In genomic region chr6:48555104-48555890, GRCm38 (mm10) we compare ENCODE assay signal across 8 mouse cellular contexts. TPM values are rescaled to one million over a fixed set of nuclear protein-coding genes. Genes with fewer than 3 reads are reported as not detected.
A peak's percentile ranks its signal among the peaks of the same experiment; 100 is the strongest.
DNase-seq lines count a peak whose midpoint lies in the region; ATAC-seq and TF ChIP-seq lines count a peak whose summit lies in the region.

No protein-coding gene starts in this region.

- DNase-seq in cerebellum, adult 2 months: peak in 1 of 2 experiments; percentile 88
- DNase-seq in frontal cortex, postnatal 36 days (ENCODE audit: low spot score in 2 of 2): peak; percentile 47 to 76
- DNase-seq in limb, embryonic 11.5 days (ENCODE audit: low spot score): peak; percentile 69
- peak; percentile 63 for DNase-seq in mesoderm, embryonic 11.5 days (ENCODE audit: low read depth, low spot score)
- peak; percentile 46 for DNase-seq in testis, postnatal 10 days (ENCODE audit: low spot score)

- ATAC-seq in erythroblast, adult 5-6 weeks (replicated peaks; ENCODE audit: low FRiP score, poor library complexity, severe bottlenecking): no peak
- peak; percentile 74 for ATAC-seq in intestine, postnatal 0 days
- peak; percentile 61; the same call in 1 of the 2 replicates for ATAC-seq in limb, embryonic 11.5 days (ENCODE audit: insufficient number of reproducible peaks, low FRiP score, low TSS enrichment, low read depth)

- peak overlapping the region; percentile 68 for H3K4me2 ChIP-seq in intestine, postnatal 0 days (replicated peaks; ENCODE audit: low read depth)
- H3K4me2 ChIP-seq in limb, embryonic 11.5 days (ENCODE audit: low read depth, severe bottlenecking): peak overlapping the region; percentile 68

- peaks cover 6% of the 10 kb centered on the region; the same call in 1 of the 2 replicates for H3K27me3 ChIP-seq in erythroblast, embryonic 14.5 days (ENCODE audit: control insufficient read depth)
- no peaks in the 10 kb centered on the region for H3K27me3 ChIP-seq in cerebellum, adult 2 months (ENCODE audit: control insufficient read depth, insufficient read depth, low read length)
- no peaks in the 10 kb centered on the region for H3K27me3 ChIP-seq in intestine, postnatal 0 days (replicated peaks; ENCODE audit: control insufficient read depth, insufficient read depth, low read length)
- no peaks in the 10 kb centered on the region for H3K27me3 ChIP-seq in limb, embryonic 11.5 days (ENCODE audit: control insufficient read depth, insufficient read depth, low read length)

- peak overlapping the region; percentile 99 for H3K27ac ChIP-seq in cerebellum, adult 2 months (ENCODE audit: insufficient read depth, low read length)
- peak overlapping the region; percentile 76 for H3K27ac ChIP-seq in intestine, postnatal 0 days (ENCODE audit: low read depth, low read length)
- H3K27ac ChIP-seq in limb, embryonic 11.5 days (replicated peaks; ENCODE audit: low read depth, low read length): peak overlapping the region; percentile 93

- no peaks in the 10 kb centered on the region for H3K36me3 ChIP-seq in erythroblast, embryonic 14.5 days (ENCODE audit: control insufficient read depth)
- no peaks in the 10 kb centered on the region for H3K36me3 ChIP-seq in intestine, postnatal 0 days (ENCODE audit: control insufficient read depth, insufficient read depth)
- H3K36me3 ChIP-seq in limb, embryonic 11.5 days (ENCODE audit: control insufficient read depth, insufficient read depth, low read length): no peaks in the 10 kb centered on the region

- TF ChIP-seq POLR2A in cerebellum, adult 2 months (IDR thresholded peaks at IDR 0.05; ENCODE audit: borderline replicate concordance, insufficient read depth, low read length): peak; percentile 58; the same call in 1 of the 2 replicates

- peaks cover 11% of the 10 kb centered on the region for H3K4me1 ChIP-seq in erythroblast, embryonic 14.5 days (ENCODE audit: control insufficient read depth)
- peaks cover 8% of the 10 kb centered on the region; the same call in 1 of the 2 replicates for H3K4me1 ChIP-seq in cerebellum, adult 2 months (ENCODE audit: control insufficient read depth, insufficient read depth, low read length)
- H3K4me1 ChIP-seq in intestine, postnatal 0 days (replicated peaks; ENCODE audit: control insufficient read depth, insufficient read depth, low read length): 0 out of 2 replicates have a peak, but pooled peaks cover 5% of the 10 kb centered on the region
- peaks cover 3% of the 10 kb centered on the region; the same call in 1 of the 2 replicates for H3K4me1 ChIP-seq in limb, embryonic 11.5 days (ENCODE audit: control insufficient read depth, insufficient read depth, low read length)

- no peaks in the 10 kb centered on the region for H3K9me3 ChIP-seq in erythroblast, embryonic 14.5 days (ENCODE audit: control insufficient read depth, low read length)
- no peaks in the 10 kb centered on the region for H3K9me3 ChIP-seq in intestine, postnatal 0 days (ENCODE audit: control insufficient read depth)
- H3K9me3 ChIP-seq in limb, embryonic 11.5 days (ENCODE audit: control insufficient read depth, low read length): no peaks in the 10 kb centered on the region

- H3K9ac ChIP-seq in intestine, postnatal 0 days (ENCODE audit: low read depth, low read length): peak overlapping the region; percentile 48; the same call in 1 of the 2 replicates
- peak overlapping the region; percentile 76 for H3K9ac ChIP-seq in limb, embryonic 11.5 days (ENCODE audit: low read length)

- H3K4me3 ChIP-seq in erythroblast, embryonic 14.5 days (replicated peaks): peak overlapping the region; percentile 61
- peak overlapping the region; percentile 87 for H3K4me3 ChIP-seq in cerebellum, adult 2 months (replicated peaks; ENCODE audit: insufficient read depth, low read depth, low read length)
- H3K4me3 ChIP-seq in intestine, postnatal 0 days (ENCODE audit: low read depth, low read length): peak overlapping the region; percentile 51
- H3K4me3 ChIP-seq in limb, embryonic 11.5 days (ENCODE audit: low read depth, low read length): peak overlapping the region; percentile 32

- WGBS in cerebellum, adult 2 months: 20% methylated on average over 14 of the region's 14 CpGs
- 32% methylated on average over 14 of the region's 14 CpGs for WGBS in intestine, postnatal 0 days
- 38% methylated on average over 13 of the region's 14 CpGs for WGBS in limb, embryonic 11.5 days

- TF ChIP-seq CTCF in cerebellum, adult 2 months (IDR thresholded peaks at IDR 0.05; ENCODE audit: borderline replicate concordance, insufficient read depth, low read depth, low read length): no peak
- no peak for TF ChIP-seq CTCF in intestine, postnatal 0 days (IDR thresholded peaks at IDR 0.05; ENCODE audit: low read depth)

RNA-seq across cellular contexts. Expression of gene Lrrc61, which starts 0.7 kb away (rescaled TPM):
- 0.05 and 0.27 TPM in 2 replicates for polyA plus RNA-seq in erythroblast, embryonic 14.5 days (2012)
- total RNA-seq in erythroblast, adult 5-6 weeks (2015; ENCODE audit: low replicate concordance): 2.3 and 8.4 TPM in 2 replicates
- total RNA-seq in erythroblast, adult 5-6 weeks (2017; ENCODE audit: low replicate concordance): 0.94 and 10.3 TPM in 2 replicates
- polyA plus RNA-seq in cerebellum, adult 2 months (2012; rRNA removed): 30.0 and 33.1 TPM in 2 replicates
- 7.6 and 9.5 TPM in 2 replicates for polyA plus RNA-seq in intestine, postnatal 0 days (2015; fragmentation: Nextera tagmentation; extraction: Ambion mirVana)
- 12.4 and 14.6 TPM in 2 replicates for polyA plus RNA-seq in limb, embryonic 11.5 days (2014; fragmentation: Nextera tagmentation; extraction: Ambion mirVana)

RNA-seq across cellular contexts. Expression of gene Rarres2, which starts 17.3 kb away (rescaled TPM):
- polyA plus RNA-seq in erythroblast, embryonic 14.5 days (2012): 0.07 TPM in 1 of 2 replicates, not detected in the other
- total RNA-seq in erythroblast, adult 5-6 weeks (2015; ENCODE audit: low replicate concordance): not detected in 2 replicates
- not detected in 2 replicates for total RNA-seq in erythroblast, adult 5-6 weeks (2017; ENCODE audit: low replicate concordance)
- polyA plus RNA-seq in cerebellum, adult 2 months (2012; rRNA removed): 13.7 and 21.6 TPM in 2 replicates
- 154 and 162 TPM in 2 replicates for polyA plus RNA-seq in intestine, postnatal 0 days (2015; fragmentation: Nextera tagmentation; extraction: Ambion mirVana)
- 4.3 and 5.6 TPM in 2 replicates for polyA plus RNA-seq in limb, embryonic 11.5 days (2014; fragmentation: Nextera tagmentation; extraction: Ambion mirVana)

RNA-seq across cellular contexts. Expression of gene Atp6v0e2, which starts 17.9 kb away (rescaled TPM):
- 0.06 TPM in 1 of 2 replicates, not detected in the other for polyA plus RNA-seq in erythroblast, embryonic 14.5 days (2012)
- total RNA-seq in erythroblast, adult 5-6 weeks (2015; ENCODE audit: low replicate concordance): not detected in 2 replicates
- not detected in 2 replicates for total RNA-seq in erythroblast, adult 5-6 weeks (2017; ENCODE audit: low replicate concordance)
- 459 and 460 TPM in 2 replicates for polyA plus RNA-seq in cerebellum, adult 2 months (2012; rRNA removed)
- 23.7 and 23.8 TPM in 2 replicates for polyA plus RNA-seq in intestine, postnatal 0 days (2015; fragmentation: Nextera tagmentation; extraction: Ambion mirVana)
- 4.0 and 4.1 TPM in 2 replicates for polyA plus RNA-seq in limb, embryonic 11.5 days (2014; fragmentation: Nextera tagmentation; extraction: Ambion mirVana)

RNA-seq across cellular contexts. Expression of gene Gm45021, which starts 34.1 kb away (rescaled TPM):
- not detected in 2 replicates for polyA plus RNA-seq in erythroblast, embryonic 14.5 days (2012)
- not detected in 2 replicates for total RNA-seq in erythroblast, adult 5-6 weeks (2015; ENCODE audit: low replicate concordance)
- total RNA-seq in erythroblast, adult 5-6 weeks (2017; ENCODE audit: low replicate concordance): not detected in 2 replicates
- not detected in 2 replicates for polyA plus RNA-seq in cerebellum, adult 2 months (2012; rRNA removed)
- polyA plus RNA-seq in intestine, postnatal 0 days (2015; fragmentation: Nextera tagmentation; extraction: Ambion mirVana): not detected in 2 replicates
- polyA plus RNA-seq in limb, embryonic 11.5 days (2014; fragmentation: Nextera tagmentation; extraction: Ambion mirVana): not detected in 2 replicates

RNA-seq across cellular contexts. Expression of gene Repin1, which starts 38.4 kb away (rescaled TPM):
- polyA plus RNA-seq in erythroblast, embryonic 14.5 days (2012): 0.06 and 0.15 TPM in 2 replicates
- total RNA-seq in erythroblast, adult 5-6 weeks (2015; ENCODE audit: low replicate concordance): 2.3 TPM in 2 replicates
- total RNA-seq in erythroblast, adult 5-6 weeks (2017; ENCODE audit: low replicate concordance): 3.9 TPM in 1 of 2 replicates, not detected in the other
- 98.5 and 109 TPM in 2 replicates for polyA plus RNA-seq in cerebellum, adult 2 months (2012; rRNA removed)
- 11.3 and 12.0 TPM in 2 replicates for polyA plus RNA-seq in intestine, postnatal 0 days (2015; fragmentation: Nextera tagmentation; extraction: Ambion mirVana)
- polyA plus RNA-seq in limb, embryonic 11.5 days (2014; fragmentation: Nextera tagmentation; extraction: Ambion mirVana): 42.8 and 46.1 TPM in 2 replicates

Comparison
In these comparisons a context has a peak if more than half of its experiments do, and no peak if none do; other contexts are left out.
1. H3K4me3 ChIP-seq: peak in every context shown above with its lines; median percentile 87 in cerebellum, adult 2 months; 61 in erythroblast, embryonic 14.5 days; 51 in intestine, postnatal 0 days; 32 in limb, embryonic 11.5 days.
2. RNA of gene Atp6v0e2, which starts 17.9 kb away (polyA plus RNA-seq): 459 to 460 TPM in cerebellum, adult 2 months; 23.7 to 23.8 TPM in intestine, postnatal 0 days, 4.0 to 4.1 TPM in limb, embryonic 11.5 days and 0.06 TPM in erythroblast, embryonic 14.5 days; every median in the first group is over 10 times any median in the second.
3. Peak in every context shown above with its lines, with median percentiles within 50 percentile points of each other: H3K27ac ChIP-seq.